Mouse (Mus musculus) bone marrow, adult 2 months (tissue): ENCODE measurements around the gene Stag1.

ENCODE experiments used
- CTCF ChIP-seq: fragments of 200-500 bp; IDR thresholded peaks from 2 replicates; pipeline ENCODE4 v1.5.1; 2011; ENCODE audit warnings: low read length, control low read depth; ENCODE audit not compliant: control insufficient read depth, insufficient read depth
- POLR2A ChIP-seq: fragments of 200-500 bp; IDR thresholded peaks from 2 replicates; pipeline ENCODE4 v1.6.1; 2011; ENCODE audit warnings: low read depth, mild to moderate bottlenecking, control low read depth, low read length, borderline replicate concordance; ENCODE audit not compliant: control insufficient read depth

DNA sequence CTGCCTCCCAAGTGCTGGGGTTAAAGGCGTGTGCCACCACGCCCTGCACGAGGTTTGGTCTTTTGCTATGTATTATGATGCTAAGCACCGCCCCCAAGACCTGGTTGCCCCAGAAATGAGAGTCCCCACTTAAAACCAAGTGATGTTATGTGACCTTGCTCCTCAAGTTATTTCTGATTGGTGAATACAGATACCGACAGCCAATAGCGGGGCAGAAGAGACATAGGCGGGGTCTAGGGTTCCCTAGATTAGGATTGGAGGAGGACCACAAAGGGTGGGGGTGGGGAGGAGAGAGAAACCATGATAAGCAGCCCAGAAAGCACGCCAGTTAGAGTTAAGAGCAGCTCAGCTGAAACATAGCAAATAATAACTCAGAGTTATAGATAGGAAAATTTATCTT, 405.2 kb downstream of the Stag1 start:
- TF ChIP-seq POLR2A: no peak
- TF ChIP-seq CTCF: no peak
